In the genomic region with DNA sequence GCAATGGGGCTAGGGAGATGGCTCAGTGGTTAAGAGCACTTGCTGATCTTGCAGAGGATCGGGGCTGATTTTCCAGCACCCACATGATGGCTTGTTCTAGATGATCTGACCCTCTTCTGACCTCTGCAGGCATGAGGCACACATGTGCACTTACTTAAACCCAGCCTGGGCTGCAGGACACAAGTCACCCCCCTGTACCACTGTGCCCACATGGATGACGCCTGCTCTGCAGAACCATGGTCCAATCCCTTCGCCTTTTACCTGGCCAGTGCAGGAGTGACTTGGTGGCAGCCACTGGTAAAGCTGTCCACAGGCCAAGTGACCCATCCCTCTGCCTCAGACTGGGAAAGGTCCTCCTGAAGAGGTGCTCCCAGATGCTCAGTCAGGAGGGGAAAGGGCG, we compare ENCODE assay signal across 18 mouse cellular contexts.
"Had no signal": no experiment of that assay in that cellular context is flagged by ENCODE, and none has a peak within 500 bp of the region (broad histone marks: within the 10 kb centered on the region; RNA-seq: fewer than 3 reads in every experiment).

No protein-coding gene starts in this region.

- H3K27ac ChIP-seq: kidney, embryonic 15.5 days; limb, embryonic 12.5 days; limb, embryonic 15.5 days; liver, embryonic 14.5 days; macrophage; midbrain, embryonic 15.5 days; neural tube, embryonic 13.5 days; stomach, postnatal 0 days had no signal

- H3K36me3 ChIP-seq: kidney, embryonic 15.5 days; limb, embryonic 12.5 days; limb, embryonic 15.5 days; midbrain, embryonic 15.5 days; neural tube, embryonic 13.5 days had no signal

- H3K4me3 ChIP-seq: kidney, embryonic 15.5 days; limb, embryonic 12.5 days; limb, embryonic 15.5 days; midbrain, embryonic 15.5 days; myocyte; neural tube, embryonic 13.5 days had no signal

- H3K4me1 ChIP-seq: kidney, embryonic 15.5 days; neural tube, embryonic 13.5 days had no signal

- DNase-seq: kidney, adult 11 months; kidney, adult 8-10 months; kidney, postnatal 10 days; kidney, postnatal 36 days; liver, postnatal 0 days; lung, embryonic 14.5 days; thymus, adult 2 months; thymus, postnatal 14 days; thymus, postnatal 4 days had no signal

- H3K9me3 ChIP-seq: kidney, embryonic 15.5 days; limb, embryonic 12.5 days; limb, embryonic 15.5 days; midbrain, embryonic 15.5 days; neural tube, embryonic 13.5 days had no signal

- H3K27me3 ChIP-seq: kidney, embryonic 15.5 days; midbrain, embryonic 15.5 days; neural tube, embryonic 13.5 days had no signal
